Mouse (Mus musculus): ENCODE results near the gene Macrod1. TPM values are rescaled to one million over a fixed set of nuclear protein-coding genes. Genes with fewer than 3 reads are reported as not detected.
"Not testable (repeated sequence)": the region's sequence is repeated elsewhere in the genome, so short reads cannot be mapped to it uniquely, and the experiment has no call there.

Gene Macrod1
- total RNA-seq, 2 experiments from 2014 or later: 261 to 294 TPM

DNA sequence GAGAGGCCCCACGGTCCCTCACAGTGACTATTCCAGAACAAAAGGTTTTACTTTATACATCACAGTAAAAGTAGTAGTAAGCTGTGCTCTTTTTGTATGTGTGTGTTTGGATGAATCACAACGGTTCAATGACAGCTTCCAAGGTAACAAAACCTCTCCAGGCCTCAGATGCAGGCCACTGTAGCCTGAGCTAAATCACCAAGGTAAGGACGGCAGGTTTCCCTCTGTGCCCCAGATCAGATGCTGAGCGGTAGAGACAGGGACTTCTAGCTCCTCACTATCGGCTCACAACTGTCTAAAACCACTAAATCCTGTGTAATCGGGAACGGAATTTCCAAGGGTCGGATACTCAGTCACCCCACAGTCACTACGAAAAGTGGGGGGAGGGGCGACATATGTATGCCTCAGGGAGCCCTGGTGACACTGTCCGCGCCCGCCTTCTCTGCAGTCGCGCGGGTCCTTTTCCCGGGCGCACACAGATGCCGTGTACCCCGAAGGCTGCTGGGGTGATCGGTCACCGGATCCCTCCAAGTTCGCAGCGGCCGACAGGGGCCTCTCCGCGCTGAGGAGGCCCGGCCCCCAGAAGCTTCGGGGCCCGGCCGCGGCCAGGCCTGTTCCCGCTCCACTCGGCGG is 17.4 kb upstream of the Macrod1 start:
- Histone ChIP-seq H3K27ac (peak overlapping the region; percentile 92), H3K4me3 (peak overlapping the region; percentile 97)
- no peak for TF ChIP-seq CTCF (IDR thresholded peaks at IDR 0.05)
- peak; percentile 69 for DNase-seq
- intact Hi-C loops (cut with DNase I): loop anchor here (2.0 kb wide), 1 partner anchor 42 kb away; the partner anchor contains the start of genes Nudt22 and Trpt1

DNA sequence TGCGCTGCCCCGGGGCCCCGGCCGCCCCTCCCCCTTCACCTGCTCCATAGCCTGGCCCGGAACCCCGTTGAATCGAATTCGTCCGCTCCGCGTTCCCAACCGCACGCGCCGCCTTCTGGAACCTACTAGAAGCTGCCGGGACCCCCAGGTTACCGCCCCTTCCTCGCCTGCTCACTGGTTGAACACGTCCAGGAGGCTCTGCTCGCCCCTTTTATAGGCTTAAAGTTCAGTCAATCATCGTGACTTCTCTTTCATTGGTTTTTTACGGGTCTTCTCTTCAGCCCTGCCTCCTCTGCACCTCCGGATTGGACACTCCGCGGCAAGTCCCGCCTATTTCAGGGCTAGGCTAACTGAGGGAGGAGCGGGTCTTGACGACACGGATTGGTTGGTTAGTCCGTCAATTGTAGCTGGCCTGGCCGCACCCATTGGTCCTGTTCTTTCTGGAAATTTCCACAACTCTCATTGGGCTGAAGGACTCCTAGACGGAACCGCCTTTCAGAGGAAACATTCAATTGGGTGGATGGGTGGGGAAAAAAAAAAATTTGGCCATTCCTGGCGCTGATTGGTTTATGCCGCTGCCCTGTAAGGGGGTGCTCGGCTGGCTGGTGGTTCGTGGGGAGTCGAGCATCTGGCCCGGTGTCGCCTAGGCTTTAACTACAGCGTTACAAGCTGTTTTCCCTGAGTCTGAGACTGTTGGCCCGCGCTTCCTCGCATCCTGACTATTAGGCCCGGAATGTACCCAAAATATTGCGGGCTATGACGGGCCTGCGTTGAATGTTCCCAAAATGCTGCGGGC is 16.6 kb upstream of the Macrod1 start, which contains the start of gene Stip1:
Stip1 (minus strand) TSS at position 127 of the 796 bp plus-strand sequence.
- Histone ChIP-seq H3K4me3 (peak within 1 kb of the TSS; percentile 97), H3K27ac (peak within 1 kb of the TSS; percentile 98)
- DNase-seq: peak; percentile 100
- intact Hi-C loops (cut with DNase I): loop anchor here (2.0 kb wide), 1 partner anchor 43 kb away; the partner anchor contains the start of genes Nudt22 and Trpt1
- peak; percentile 56 for TF ChIP-seq CTCF (IDR thresholded peaks at IDR 0.05)

DNA sequence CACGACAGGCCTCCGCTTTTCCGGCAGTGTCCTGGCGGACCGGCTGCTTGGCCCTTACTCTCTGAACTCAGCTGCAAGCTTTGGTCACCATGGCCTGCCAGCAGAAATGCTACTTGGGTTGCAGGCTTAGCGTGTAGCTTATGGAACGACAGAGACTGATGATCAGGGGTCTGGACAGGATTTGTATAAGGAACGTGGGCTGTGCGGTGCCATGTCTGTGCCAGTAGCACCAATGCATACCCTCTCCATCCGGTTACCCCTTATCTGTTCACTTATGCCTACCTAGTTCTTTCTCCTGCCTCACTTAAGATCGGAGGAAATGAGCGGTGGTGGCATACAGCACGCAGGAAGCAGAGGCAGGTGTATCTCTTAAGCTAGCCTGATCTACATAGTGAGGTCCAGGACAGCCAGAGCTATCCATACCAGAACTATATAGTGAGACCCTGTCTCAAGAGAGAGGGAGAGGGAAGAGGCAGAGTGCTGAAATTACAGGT is 15.9 kb upstream of the Macrod1 start:
- peak overlapping the region; percentile 98 for H3K27ac ChIP-seq
- no peak for DNase-seq
- peak overlapping the region; percentile 78 for H3K4me3 ChIP-seq
- intact Hi-C loops (cut with DNase I): no loop called here
- TF ChIP-seq CTCF (IDR thresholded peaks at IDR 0.05): no peak

DNA sequence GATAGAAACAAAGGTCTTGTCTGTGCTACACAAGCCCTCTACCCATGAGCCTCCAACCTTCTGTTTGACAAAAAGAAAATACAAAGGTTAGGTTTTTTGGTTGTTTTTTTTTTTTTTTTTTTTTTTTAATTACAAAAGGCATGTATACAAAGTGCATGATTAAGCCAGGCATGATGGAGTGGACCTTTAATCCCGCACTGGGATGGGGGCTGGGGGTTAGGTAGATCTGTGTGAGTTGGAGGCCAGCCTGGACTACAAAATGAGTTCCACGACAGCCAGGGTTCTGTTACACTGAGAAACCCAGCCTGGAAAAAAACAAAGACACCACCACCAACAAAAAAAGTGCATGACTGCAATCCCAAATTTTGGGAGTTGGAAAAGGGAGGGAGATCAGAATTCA is 15.4 kb upstream of the Macrod1 start:
- intact Hi-C loops (cut with DNase I): no loop called here
- peak overlapping the region; percentile 98 for H3K27ac ChIP-seq
- H3K4me3 ChIP-seq: peak overlapping the region; percentile 78
- DNase-seq: no peak
- no peak for TF ChIP-seq CTCF (IDR thresholded peaks at IDR 0.05)

DNA sequence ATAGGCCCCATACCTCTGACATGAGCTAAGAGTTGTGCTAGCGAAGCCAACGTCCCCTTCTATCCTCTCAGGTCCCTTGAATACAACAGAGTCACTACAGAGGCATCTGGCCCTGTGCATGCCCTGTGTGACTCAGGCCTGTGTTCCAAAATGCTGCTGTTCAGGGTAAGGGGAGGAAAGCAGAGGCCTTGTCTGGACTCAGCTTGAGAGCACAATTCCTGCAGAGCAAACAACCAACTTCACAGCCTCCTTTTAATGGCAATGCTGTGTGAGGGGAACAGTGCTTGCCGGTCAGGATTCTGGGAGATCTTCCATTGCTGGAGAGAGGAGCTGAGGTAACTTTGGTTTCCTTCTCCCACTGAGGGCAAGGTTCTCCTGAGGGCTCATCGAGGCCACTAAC is 12.3 kb upstream of the Macrod1 start:
- TF ChIP-seq CTCF (IDR thresholded peaks at IDR 0.05): no peak
- Histone ChIP-seq H3K27ac (peak overlapping the region; percentile 72), H3K4me3 (no peak overlapping the region)
- no peak for DNase-seq
- intact Hi-C loops (cut with DNase I): no loop called here

DNA sequence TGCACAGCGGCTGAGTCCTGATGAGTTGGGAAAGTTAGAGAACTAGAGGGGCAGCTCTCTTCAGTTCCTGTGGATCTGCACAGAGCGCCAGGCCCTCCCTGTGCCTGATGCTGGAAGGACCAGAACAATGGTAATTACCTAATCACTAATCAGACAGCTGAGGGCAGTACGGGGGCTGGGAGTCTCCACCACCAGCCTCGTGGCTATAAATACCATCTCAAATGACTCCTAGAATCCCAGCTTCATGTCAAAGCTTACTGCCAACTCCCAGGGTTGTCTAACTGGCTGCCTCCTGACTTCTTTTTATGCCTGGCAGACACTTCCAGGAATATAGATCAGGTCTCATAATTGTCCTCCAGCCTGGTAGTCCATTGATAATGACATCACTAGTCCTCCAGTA is 11.9 kb upstream of the Macrod1 start:
- Histone ChIP-seq H3K27ac (peak overlapping the region; percentile 72), H3K4me3 (no peak overlapping the region)
- DNase-seq: no peak
- no peak for TF ChIP-seq CTCF (IDR thresholded peaks at IDR 0.05)
- intact Hi-C loops (cut with DNase I): no loop called here

DNA sequence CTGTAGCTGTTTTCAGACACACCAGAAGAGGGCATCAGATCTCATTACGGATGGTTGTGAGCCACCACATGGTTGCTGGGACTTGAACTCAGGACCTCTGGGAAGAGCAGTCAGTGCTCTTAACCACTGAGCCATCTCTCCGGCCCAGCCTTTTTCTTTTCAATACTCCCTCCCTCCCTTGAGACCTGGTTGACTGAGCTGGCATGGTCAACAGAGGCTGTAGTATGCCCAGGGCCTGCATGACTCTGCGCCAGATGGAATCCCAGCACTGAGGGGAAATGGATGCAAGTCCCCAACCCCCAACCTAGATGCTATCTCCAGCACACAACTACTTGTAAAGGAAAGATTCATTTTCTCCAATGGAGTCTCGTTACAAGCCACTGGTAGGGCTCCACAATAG is 3.2 kb upstream of the Macrod1 start:
- H3K27ac ChIP-seq; DNase-seq; intact Hi-C loops (cut with DNase I); H3K4me3 ChIP-seq: not testable (repeated sequence)

DNA sequence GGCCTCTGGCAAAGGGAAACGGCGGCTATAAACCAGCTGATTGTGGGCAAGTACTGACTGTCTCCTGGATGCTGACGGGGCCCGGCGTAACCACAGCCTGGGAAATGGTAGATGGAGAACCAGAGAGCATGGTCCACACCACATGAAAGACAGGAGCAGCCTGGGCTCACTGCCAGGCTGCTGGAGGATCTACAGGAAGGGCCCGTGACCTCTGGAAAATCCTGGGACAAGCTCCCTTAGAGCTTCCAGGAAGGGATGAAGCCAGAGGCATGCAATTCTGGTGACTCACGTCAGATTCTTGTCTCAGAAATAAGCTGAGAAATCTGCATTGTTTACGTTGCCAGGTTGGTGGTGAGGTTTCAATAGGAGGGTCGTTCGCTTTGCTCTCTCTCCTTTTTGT is 1.8 kb upstream of the Macrod1 start:
- no peak overlapping the region for H3K4me3 ChIP-seq
- intact Hi-C loops (cut with DNase I): no loop called here
- DNase-seq: no peak
- TF ChIP-seq CTCF (IDR thresholded peaks at IDR 0.05): no peak
- H3K27ac ChIP-seq: peak overlapping the region; percentile 98

DNA sequence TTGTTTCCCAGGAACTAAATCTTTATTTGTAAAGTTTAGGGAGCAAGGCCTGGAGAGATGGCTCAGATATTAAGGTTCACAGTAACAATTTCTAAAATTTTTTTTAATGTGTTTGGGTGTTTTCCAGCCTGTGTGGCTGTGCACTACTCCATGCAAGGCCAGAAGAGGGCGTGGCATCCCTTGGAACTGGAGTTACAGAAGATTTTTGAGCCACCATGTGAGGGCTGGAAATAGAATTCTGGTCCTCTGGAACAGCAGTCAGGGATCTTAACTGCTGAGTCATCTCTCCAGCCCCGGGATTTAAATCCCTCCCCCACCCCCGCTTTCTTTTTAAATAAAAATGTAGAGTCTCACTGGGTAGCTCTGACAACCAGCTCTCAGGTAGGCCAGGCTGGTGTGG is 1.4 kb upstream of the Macrod1 start:
- TF ChIP-seq CTCF (IDR thresholded peaks at IDR 0.05): peak; percentile 31; the same call in 1 of the 2 replicates
- Histone ChIP-seq H3K27ac (peak overlapping the region; percentile 98), H3K4me3 (no peak overlapping the region)
- intact Hi-C loops (cut with DNase I): no loop called here
- peak; percentile 71 for DNase-seq

DNA sequence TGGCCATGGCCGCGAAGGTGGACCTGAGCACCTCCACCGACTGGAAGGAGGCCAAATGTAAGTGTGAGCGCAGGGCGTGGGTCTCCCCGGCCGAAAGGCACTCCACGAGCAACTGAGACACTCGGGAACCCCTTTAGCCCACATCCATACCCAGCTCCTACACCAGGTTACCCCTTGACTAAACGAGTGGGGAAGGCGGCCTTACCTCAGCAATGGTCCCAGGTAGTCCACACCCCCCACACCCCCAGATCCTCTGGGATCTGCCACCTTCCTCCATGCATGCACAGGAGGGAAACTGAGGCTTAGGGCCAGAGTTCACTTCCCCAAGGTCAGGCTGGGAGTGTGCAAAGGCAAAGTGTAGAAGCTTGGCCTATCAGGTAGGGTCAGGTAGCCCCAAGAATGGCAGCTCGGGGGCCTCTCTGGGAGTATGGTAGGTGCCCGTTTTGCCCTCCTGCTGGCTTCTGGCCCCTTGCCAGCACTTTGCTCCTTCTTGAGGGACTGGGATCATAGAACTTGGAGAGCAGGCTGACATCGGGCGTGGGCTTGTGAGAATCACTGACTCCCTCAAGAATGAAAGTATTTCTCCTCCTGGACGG is 614 bp downstream of the Macrod1 start:
- Histone ChIP-seq H3K4me3 (peak overlapping the region; percentile 96), H3K27ac (peak overlapping the region; percentile 98)
- intact Hi-C loops (cut with DNase I): no loop called here
- DNase-seq: no peak
- no peak for TF ChIP-seq CTCF (IDR thresholded peaks at IDR 0.05)

DNA sequence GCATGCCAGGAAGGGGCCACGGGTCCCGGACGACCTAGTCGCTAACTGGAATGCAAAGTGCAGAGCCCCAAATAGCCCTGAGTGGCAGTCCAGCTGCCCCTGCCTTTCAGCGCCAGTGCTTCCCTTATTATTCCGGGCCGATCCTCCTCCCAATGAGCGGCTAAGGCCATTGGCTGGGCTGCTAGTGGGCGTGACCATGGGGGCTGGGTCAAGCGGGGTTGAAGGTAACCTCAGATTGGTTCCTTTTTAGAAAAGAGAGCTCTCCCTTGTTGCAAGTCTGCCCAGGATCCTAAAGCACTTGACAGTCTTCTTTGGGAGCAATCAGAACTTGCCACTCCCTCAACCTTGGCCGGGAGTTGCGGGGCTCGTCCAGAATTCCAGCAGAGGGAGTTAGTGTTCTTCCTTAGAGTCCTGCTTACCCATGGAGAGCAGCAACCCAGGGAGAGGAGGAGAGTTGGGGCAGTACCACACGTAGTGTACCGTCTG is 1.2 kb downstream of the Macrod1 start:
- intact Hi-C loops (cut with DNase I): no loop called here
- peak; percentile 62 for TF ChIP-seq CTCF (IDR thresholded peaks at IDR 0.05)
- H3K4me3 ChIP-seq: peak overlapping the region; percentile 96
- H3K27ac ChIP-seq: peak overlapping the region; percentile 98
- peak; percentile 95 for DNase-seq

DNA sequence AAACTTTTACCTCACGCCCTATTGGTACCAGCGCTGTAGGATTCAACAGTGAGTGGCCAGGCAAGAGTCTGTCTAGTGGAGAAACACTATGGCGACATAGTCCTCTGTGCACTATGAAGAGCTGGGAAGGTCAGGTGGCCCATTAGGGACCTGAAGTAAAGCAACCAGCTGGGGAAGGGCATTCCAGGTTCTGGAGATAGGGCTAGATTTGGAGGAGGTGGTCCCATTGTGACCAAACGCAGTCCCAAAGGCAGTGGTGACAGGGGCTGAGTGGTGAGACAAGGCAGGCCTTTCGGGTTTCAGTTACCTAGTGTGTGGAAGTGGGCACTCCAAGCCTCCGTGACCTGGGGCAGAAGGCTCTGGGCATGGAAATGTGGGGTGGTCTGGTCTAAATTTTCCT is 1.9 kb downstream of the Macrod1 start:
- TF ChIP-seq CTCF (IDR thresholded peaks at IDR 0.05): no peak
- Histone ChIP-seq H3K27ac (peak overlapping the region; percentile 98), H3K4me3 (peak overlapping the region; percentile 96)
- intact Hi-C loops (cut with DNase I): no loop called here
- no peak for DNase-seq

Measured in gastrocnemius, adult 2 months (tissue).